Mouse (Mus musculus) MEL (cell line): ENCODE measurements at regions not wholly inside any gene's neighbourhood (a gene's known extent, or its start where the extent isn't known, plus 50 kb on each side); places are given as distances from the start of the nearest gene placed in this dataset.

Source experiments
- DNase-seq: peaks from one replicate; pipeline ENCODE4 v3.0.0; 2011; ENCODE audit warnings: low read depth, low spot score
- H3K27ac ChIP-seq: 2 replicates; pipeline ENCODE4 v1.5.1; 2012; ENCODE audit warnings: low read depth, mild to moderate bottlenecking, control low read depth, low read length, moderate library complexity; ENCODE audit not compliant: control insufficient read depth
- H3K27me3 ChIP-seq, 2 experiments: fragments of 150-350 bp in 1 of 2; sonication (generic) in 1 of 2; 2 replicates each; pipeline ENCODE4 v1.6.1; 2012; ENCODE audit warnings: low read length in 2 of 2, mild to moderate bottlenecking in 2 of 2, improper control_type of control experiment in 1 of 2, moderate library complexity in 1 of 2; ENCODE audit not compliant: insufficient read depth in 2 of 2, control insufficient read depth in 1 of 2
- H3K36me3 ChIP-seq, 2 experiments: 2 replicates each; pipeline ENCODE4 v1.6.1; 2012 to 2014; ENCODE audit warnings: low read length in 2 of 2, improper control_type of control experiment in 1 of 2, inconsistent platforms in 1 of 2, mild to moderate bottlenecking in 1 of 2; ENCODE audit not compliant: insufficient read depth in 2 of 2, control insufficient read depth in 1 of 2
- H3K4me1 ChIP-seq, 2 experiments: fragments of 150-350 bp in 1 of 2; sonication (generic) in 1 of 2; 2 replicates each; pipeline ENCODE4 v1.6.1; 2012; ENCODE audit warnings: low read length in 2 of 2, improper control_type of control experiment in 1 of 2, mild to moderate bottlenecking in 1 of 2; ENCODE audit not compliant: insufficient read depth in 2 of 2, control insufficient read depth in 1 of 2
- H3K4me3 ChIP-seq, 2 experiments: fragments of 150-350 bp in 1 of 2; sonication (generic) in 1 of 2; 2 replicates each; pipeline ENCODE4 v1.5.1; 2012; ENCODE audit warnings: low read depth in 2 of 2, low read length in 2 of 2, mild to moderate bottlenecking in 2 of 2, moderate library complexity in 2 of 2, control low read depth in 1 of 2, improper control_type of control experiment in 1 of 2; ENCODE audit not compliant: control insufficient read depth in 1 of 2, insufficient read depth in 1 of 2
- H3K79me2 ChIP-seq: 2 replicates; pipeline ENCODE4 v1.6.1; 2012; ENCODE audit warnings: mild to moderate bottlenecking, low read length, moderate library complexity; ENCODE audit not compliant: control insufficient read depth, poor library complexity, insufficient read depth
- H3K9ac ChIP-seq: 2 replicates; pipeline ENCODE4 v1.6.1; 2012; ENCODE audit warnings: low read depth, mild to moderate bottlenecking, control low read depth, low read length, moderate library complexity; ENCODE audit not compliant: control insufficient read depth, poor library complexity, severe bottlenecking
- H3K9me3 ChIP-seq: fragments of 150-350 bp; sonication (generic); replicated peaks from 2 replicates; pipeline ENCODE4 v1.6.1; 2012; ENCODE audit warnings: mild to moderate bottlenecking, low read length, improper control_type of control experiment, moderate library complexity; ENCODE audit not compliant: insufficient read depth
- CHD1 ChIP-seq: IDR thresholded peaks from 2 replicates; pipeline ENCODE4 v1.6.1; 2012; ENCODE audit warnings: low read depth, mild to moderate bottlenecking, inconsistent platforms, low read length, improper control_type of control experiment
- E2F4 ChIP-seq: IDR thresholded peaks from 2 replicates; pipeline ENCODE4 v1.6.1; 2011; ENCODE audit warnings: low read depth, low read length, improper control_type of control experiment, borderline replicate concordance
- ELF1 ChIP-seq: IDR thresholded peaks from 2 replicates; pipeline ENCODE4 v1.6.1; 2014; ENCODE audit warnings: low read depth, mild to moderate bottlenecking, inconsistent platforms, low read length, improper control_type of control experiment, moderate library complexity
- GATA1 ChIP-seq: IDR thresholded peaks from 2 replicates; pipeline ENCODE4 v1.6.1; 2011; ENCODE audit warnings: low read depth, low read length, improper control_type of control experiment
- KAT2A ChIP-seq: conservative IDR thresholded peaks from 2 replicates; pipeline ENCODE4 v1.6.1; 2012; ENCODE audit warnings: low read depth, low read length, improper control_type of control experiment, inconsistent platforms
- MAX ChIP-seq: IDR thresholded peaks from 2 replicates; pipeline ENCODE4 v1.6.1; 2011; ENCODE audit warnings: low read length, improper control_type of control experiment
- MAZ ChIP-seq: IDR thresholded peaks from 2 replicates; pipeline ENCODE4 v1.6.1; 2012; ENCODE audit warnings: low read depth, mild to moderate bottlenecking, inconsistent platforms, low read length, improper control_type of control experiment
- MEF2A ChIP-seq: IDR thresholded peaks from 2 replicates; pipeline ENCODE4 v1.6.1; 2014; ENCODE audit warnings: low read depth, mild to moderate bottlenecking, inconsistent platforms, low read length, improper control_type of control experiment; ENCODE audit not compliant: poor library complexity, insufficient replicate concordance, severe bottlenecking; ENCODE audit errors: extremely low read depth
- MXI1 ChIP-seq: IDR thresholded peaks from 2 replicates; pipeline ENCODE4 v1.6.1; 2011; ENCODE audit warnings: mild to moderate bottlenecking, low read depth, low read length, improper control_type of control experiment
- MYB ChIP-seq: IDR thresholded peaks from 2 replicates; pipeline ENCODE4 v1.6.1; 2011; ENCODE audit warnings: mild to moderate bottlenecking, low read depth, low read length, improper control_type of control experiment
- MYC ChIP-seq: IDR thresholded peaks from 2 replicates; pipeline ENCODE4 v1.6.1; 2011; ENCODE audit warnings: low read depth, mild to moderate bottlenecking, low read length, improper control_type of control experiment, moderate library complexity
- NELFE ChIP-seq: IDR thresholded peaks from 2 replicates; pipeline ENCODE4 v1.6.1; 2011; ENCODE audit warnings: low read depth, low read length, improper control_type of control experiment
- NRF1 ChIP-seq: IDR thresholded peaks from 2 replicates; pipeline ENCODE4 v1.6.1; 2014; ENCODE audit warnings: low read depth, mild to moderate bottlenecking, inconsistent platforms, low read length, improper control_type of control experiment, moderate library complexity; ENCODE audit not compliant: poor library complexity, insufficient read depth, severe bottlenecking
- POLR2AphosphoS2 ChIP-seq: IDR thresholded peaks from 2 replicates; pipeline ENCODE4 v1.6.1; 2011; ENCODE audit warnings: low read length, improper control_type of control experiment
- POLR2AphosphoS5 ChIP-seq: IDR thresholded peaks from 2 replicates; pipeline ENCODE4 v1.6.1; 2012; ENCODE audit warnings: low read depth, borderline replicate concordance, mild to moderate bottlenecking, inconsistent platforms, low read length, moderate library complexity, mixed read lengths
- RAD21 ChIP-seq: IDR thresholded peaks from 2 replicates; pipeline ENCODE4 v1.6.1; 2011; ENCODE audit warnings: mild to moderate bottlenecking, low read depth, low read length, improper control_type of control experiment
- RCOR1 ChIP-seq: IDR thresholded peaks from 2 replicates; pipeline ENCODE4 v1.6.1; 2012; ENCODE audit warnings: low read depth, mild to moderate bottlenecking, inconsistent platforms, low read length, improper control_type of control experiment
- SIN3A ChIP-seq: IDR thresholded peaks from 2 replicates; pipeline ENCODE4 v1.6.1; 2012; ENCODE audit warnings: low read length, improper control_type of control experiment, inconsistent platforms
- SMC3 ChIP-seq: IDR thresholded peaks from 2 replicates; pipeline ENCODE4 v1.6.1; 2011; ENCODE audit warnings: low read depth, low read length, improper control_type of control experiment
- TCF12 ChIP-seq: IDR thresholded peaks from 2 replicates; pipeline ENCODE4 v1.6.1; 2014; ENCODE audit warnings: low read depth, mild to moderate bottlenecking, inconsistent platforms, low read length, improper control_type of control experiment, moderate library complexity
- USF1 ChIP-seq: IDR thresholded peaks from 2 replicates; pipeline ENCODE4 v1.6.1; 2014; ENCODE audit warnings: low read depth, mild to moderate bottlenecking, inconsistent platforms, low read length, improper control_type of control experiment, moderate library complexity
- USF2 ChIP-seq, 2 experiments: IDR thresholded peaks; 2 replicates each; pipeline ENCODE4 v1.6.1; 2011 to 2012; ENCODE audit warnings: improper control_type of control experiment in 2 of 2, low read length in 2 of 2, borderline replicate concordance in 1 of 2, inconsistent platforms in 1 of 2, low read depth in 1 of 2, mild to moderate bottlenecking in 1 of 2; ENCODE audit not compliant: insufficient read depth in 1 of 2
- ZKSCAN1 ChIP-seq: IDR thresholded peaks from 2 replicates; pipeline ENCODE4 v1.6.1; 2012; ENCODE audit warnings: low read depth, mild to moderate bottlenecking, inconsistent platforms, low read length, improper control_type of control experiment, moderate library complexity
- ZMIZ1 ChIP-seq: IDR thresholded peaks from 2 replicates; pipeline ENCODE4 v1.6.1; 2012; ENCODE audit warnings: low read depth, mild to moderate bottlenecking, inconsistent platforms, low read length, improper control_type of control experiment, moderate library complexity
- ZNF384 ChIP-seq: IDR thresholded peaks from 2 replicates; pipeline ENCODE4 v1.6.1; 2012; ENCODE audit warnings: low read depth, mild to moderate bottlenecking, inconsistent platforms, low read length, improper control_type of control experiment

DNA sequence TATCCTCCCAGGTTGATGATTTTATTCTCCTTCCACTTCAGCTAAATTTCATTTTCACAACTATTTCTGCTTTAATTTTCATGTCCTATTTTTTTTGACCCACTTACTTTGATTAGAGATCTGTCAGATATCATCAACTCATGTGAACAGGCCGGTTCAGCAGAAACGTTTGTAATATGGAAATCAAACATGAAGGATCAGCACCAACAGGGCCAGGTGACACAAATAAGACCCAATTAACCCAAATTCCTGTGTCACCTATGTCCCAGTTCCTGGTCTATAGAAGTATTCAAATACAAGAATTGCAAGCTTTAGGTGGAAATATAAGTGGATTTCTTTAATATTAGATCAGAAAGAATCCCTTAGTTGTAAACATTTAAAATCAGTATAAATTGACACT lies 332.7 kb downstream of the 1700017N19Rik start:
- Histone ChIP-seq H3K4me1 (no peaks in the 10 kb centered on the region), H3K27ac (no peak overlapping the region)

DNA sequence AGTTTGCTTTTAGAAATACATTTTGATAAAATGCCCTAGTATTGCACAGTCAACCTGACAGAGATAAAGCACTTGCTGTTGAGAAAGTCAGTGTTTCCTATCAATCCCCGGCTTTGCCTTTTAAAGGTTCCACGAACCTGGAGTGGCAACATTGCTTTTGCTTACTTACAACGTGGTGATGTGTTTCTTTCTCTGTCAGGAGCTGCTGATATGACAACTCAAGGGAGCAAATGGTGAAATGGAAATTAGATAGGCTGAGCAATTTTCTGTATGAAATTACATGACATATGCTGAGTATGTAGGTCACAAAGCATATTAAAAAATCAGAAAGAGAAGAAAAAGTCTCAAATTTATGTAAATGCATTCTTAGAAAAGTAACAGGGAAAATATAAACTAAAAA lies 336.8 kb downstream of the 1700017N19Rik start:
- Histone ChIP-seq H3K27me3 (no peaks in the 10 kb centered on the region), H3K4me1 (no peaks in the 10 kb centered on the region; a peak in 1 of 4 replicates), H3K27ac (no peak overlapping the region), H3K9me3 (no peaks in the 10 kb centered on the region), H3K36me3 (no peaks in the 10 kb centered on the region; a peak in 1 of 4 replicates), H3K9ac (no peak overlapping the region), H3K4me3 (no peak overlapping the region)
- DNase-seq = no peak
- no peak for TF ChIP-seq CHD1
- TF ChIP-seq SIN3A = no peak
- no peak for TF ChIP-seq TCF12
- TF ChIP-seq RCOR1 = no peak
- no peak for TF ChIP-seq MEF2A
- TF ChIP-seq SMC3 = no peak
- no peak for TF ChIP-seq E2F4
- TF ChIP-seq NRF1 = no peak
- no peak for TF ChIP-seq MYC
- TF ChIP-seq NELFE = no peak
- TF ChIP-seq, all 39 proteins: peak for 0
- H3K79me2 ChIP-seq = no peaks in the 10 kb centered on the region

More for the DNA sequence above, 332.7 kb downstream of the 1700017N19Rik start:
- Histone ChIP-seq H3K79me2 (no peaks in the 10 kb centered on the region), H3K9me3 (no peaks in the 10 kb centered on the region), H3K9ac (no peak overlapping the region), H3K36me3 (no peaks in the 10 kb centered on the region), H3K27me3 (no peaks in the 10 kb centered on the region), H3K4me3 (no peak overlapping the region)
- TF ChIP-seq ZKSCAN1 (no peak), MYC (no peak), USF2 (IDR thresholded peaks at IDR 0.05; ENCODE audit: borderline replicate concordance in 1 of 2, insufficient read depth in 1 of 2, low read depth in 1 of 2, low read length in 2 of 2) (no peak), MAX (no peak), MAZ (no peak), USF1 (no peak), POLR2AphosphoS2 (no peak), ELF1 (no peak), ZNF384 (no peak), KAT2A (no peak), MXI1 (no peak), CHD1 (no peak), GATA1 (no peak), SMC3 (no peak), POLR2AphosphoS5 (no peak), RAD21 (no peak), MEF2A (no peak), ZMIZ1 (no peak), MYB (no peak)
- DNase-seq = no peak
